Mouse (Mus musculus) ovary, adult 18-20 months (tissue): Measurements from ENCODE around the gene Cldn15.

ENCODE experiments used
- DNase-seq: peaks from one replicate; pipeline ENCODE4 v3.0.0; 2022; ENCODE audit warnings: low spot score, mixed read lengths

Gene Cldn15

GRCm38 (mm10) chr5:136982338-136982930 lies 16.0 kb downstream of the Cldn15 start:
- no peak for DNase-seq

- DNase-seq, result no peak
Measured at GRCm38 (mm10) chr5:136984828-136985227, 18.4 kb downstream of the Cldn15 start.

GRCm38 (mm10) chr5:136986695-136987137 lies 20.3 kb downstream of the Cldn15 start, which contains the start of gene Plod3:
TSS of gene Plod3 (plus strand) at chr5:136987019.
- DNase-seq, result peak; percentile 96

- DNase-seq, result peak; percentile 70
Measured at GRCm38 (mm10) chr5:136987138-136987933, 20.9 kb downstream of the Cldn15 start.

DNA sequence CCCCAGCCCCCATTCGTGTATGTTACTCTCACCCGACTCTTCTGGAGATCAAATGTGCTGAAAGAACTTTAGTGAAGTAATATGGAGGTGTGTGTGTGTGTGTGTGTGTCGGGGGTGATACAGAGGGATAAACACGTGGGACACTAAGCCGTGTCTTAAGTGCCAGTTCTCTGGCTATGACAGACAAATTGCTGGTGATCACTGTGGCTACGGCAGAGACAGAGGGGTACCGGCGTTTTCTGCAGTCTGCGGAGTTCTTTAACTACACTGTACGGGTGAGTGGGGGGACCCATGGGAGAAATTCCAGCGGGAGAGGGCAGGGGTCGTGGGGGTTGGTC lies 21.5 kb downstream of the Cldn15 start, which contains the start of gene Znhit1:
Znhit1 (minus strand) TSS at position 88 of the 338 bp plus-strand sequence.
- DNase-seq, result no peak

DNA sequence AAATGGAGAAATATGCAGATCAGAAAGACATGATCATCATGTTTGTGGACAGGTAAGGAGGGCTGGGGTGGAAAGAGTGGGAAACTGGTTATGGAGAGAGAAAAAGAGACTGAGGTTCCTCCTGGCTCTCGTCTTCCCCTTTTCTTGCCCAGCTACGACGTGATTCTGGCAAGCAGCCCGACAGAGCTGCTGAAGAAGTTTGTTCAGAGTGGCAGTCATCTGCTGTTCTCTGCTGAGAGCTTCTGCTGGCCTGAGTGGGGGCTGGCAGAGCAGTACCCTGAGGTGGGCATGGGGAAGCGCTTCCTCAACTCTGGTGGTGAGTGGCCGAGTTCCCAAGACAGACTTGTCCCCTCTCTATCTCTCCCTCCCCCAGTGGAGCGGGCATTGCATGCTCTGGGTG lies 22.0 kb downstream of the Cldn15 start:
- no peak for DNase-seq

DNA sequence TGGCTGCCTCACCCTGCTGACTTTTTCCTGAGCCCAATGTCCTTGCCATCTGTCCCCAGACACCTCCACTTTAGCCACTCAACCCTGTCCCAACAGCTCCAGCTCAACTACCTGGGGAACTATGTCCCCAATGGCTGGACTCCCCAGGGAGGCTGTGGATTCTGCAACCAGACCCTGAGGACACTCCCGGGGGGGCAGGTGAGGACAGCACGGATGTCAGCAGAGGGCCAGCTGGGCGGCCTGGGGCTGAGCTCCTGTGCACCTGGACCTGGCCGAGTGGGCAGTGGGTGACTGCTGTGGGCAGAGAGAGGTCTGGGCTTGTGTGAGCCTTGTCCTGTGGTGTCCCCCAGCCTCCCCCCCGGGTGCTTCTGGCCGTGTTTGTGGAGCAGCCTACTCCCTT lies 23.4 kb downstream of the Cldn15 start:
- no peak for DNase-seq

- DNase-seq, result no peak
Measured at GRCm38 (mm10) chr5:136999449-136999848, 33.0 kb downstream of the Cldn15 start.

GRCm38 (mm10) chr5:137000612-137001011 lies 34.2 kb downstream of the Cldn15 start:
- DNase-seq, result no peak

DNA sequence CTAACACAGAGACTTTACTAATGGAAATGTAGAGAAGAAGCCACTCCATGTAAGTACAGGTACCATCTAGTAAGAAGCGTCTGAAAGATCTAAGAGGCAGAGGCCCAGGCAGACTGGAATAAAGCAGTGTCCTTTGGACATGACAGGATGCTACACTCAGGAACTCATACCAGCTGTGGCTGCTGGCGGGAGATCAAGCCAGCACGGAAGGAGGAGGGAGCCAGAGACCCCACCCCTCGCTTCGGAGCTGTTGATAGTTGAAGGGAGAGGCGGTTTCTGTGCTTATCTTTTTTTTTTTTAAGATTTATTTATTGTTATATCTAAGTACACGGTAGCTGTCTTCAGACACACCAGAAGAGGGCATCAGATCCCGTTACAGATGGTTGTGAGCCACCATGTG lies 40.9 kb downstream of the Cldn15 start:
- DNase-seq, result no peak

- DNase-seq, result no peak
Measured at GRCm38 (mm10) chr5:137009988-137010387, 43.6 kb downstream of the Cldn15 start.

DNA sequence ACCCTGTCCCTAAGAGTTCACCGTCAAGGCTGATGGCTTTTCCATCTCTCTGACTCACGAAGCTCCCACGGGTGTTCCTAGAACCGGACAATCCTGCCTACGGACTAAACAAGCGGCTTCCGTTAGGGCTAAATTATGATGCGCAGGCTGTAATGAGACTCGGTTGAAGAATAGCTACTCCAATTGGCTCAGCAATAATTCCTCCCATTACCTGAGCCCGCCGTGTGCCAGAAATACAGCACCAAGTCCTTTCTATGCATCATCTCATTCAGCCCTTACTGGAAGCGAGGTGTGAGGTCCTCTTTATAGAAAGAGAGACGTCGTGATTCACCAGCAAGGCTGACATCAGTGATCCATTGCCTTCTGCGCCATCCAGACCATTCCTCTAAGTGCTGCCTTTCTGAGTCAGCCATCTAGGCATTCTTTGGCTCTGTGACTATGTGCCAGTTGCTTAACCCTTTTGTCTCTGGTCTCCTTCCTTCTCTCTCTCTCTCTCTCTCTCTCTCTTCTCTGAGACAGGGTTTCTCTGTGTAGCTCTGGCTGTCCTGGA lies 46.1 kb downstream of the Cldn15 start:
- no peak for DNase-seq

DNA sequence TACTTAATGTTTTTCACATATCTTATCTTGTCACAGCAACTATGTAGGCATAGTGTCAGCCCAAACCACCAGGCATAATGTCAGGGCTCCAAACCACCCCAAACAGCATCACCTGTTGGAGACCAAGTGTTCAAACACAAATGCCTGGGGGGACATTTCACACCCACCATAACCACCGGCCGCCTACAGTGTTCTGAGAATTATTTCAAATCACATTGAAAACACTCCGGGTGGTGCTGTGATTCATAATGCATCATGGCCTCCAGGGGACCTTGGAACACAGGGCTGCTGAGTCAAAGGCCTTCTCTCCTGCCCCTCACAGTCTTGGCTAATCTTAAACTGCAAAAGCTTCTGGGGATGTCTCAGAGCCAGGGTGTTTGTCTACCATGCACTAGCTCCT lies 49.5 kb downstream of the Cldn15 start:
- DNase-seq, result no peak

- DNase-seq, result no peak
Measured at GRCm38 (mm10) chr5:137024318-137024717, 57.9 kb downstream of the Cldn15 start.

- no peak for DNase-seq
Measured at GRCm38 (mm10) chr5:137025132-137025531, 58.7 kb downstream of the Cldn15 start.
